Mouse (Mus musculus): ENCODE measurements around the gene Fgfr2. TPM values are rescaled to one million over a fixed set of nuclear protein-coding genes. Genes with fewer than 3 reads are reported as not detected.

The Fgfr2 gene
- total RNA-seq, 2 experiments from 2014 or later = 0.26 to 0.51 TPM

DNA sequence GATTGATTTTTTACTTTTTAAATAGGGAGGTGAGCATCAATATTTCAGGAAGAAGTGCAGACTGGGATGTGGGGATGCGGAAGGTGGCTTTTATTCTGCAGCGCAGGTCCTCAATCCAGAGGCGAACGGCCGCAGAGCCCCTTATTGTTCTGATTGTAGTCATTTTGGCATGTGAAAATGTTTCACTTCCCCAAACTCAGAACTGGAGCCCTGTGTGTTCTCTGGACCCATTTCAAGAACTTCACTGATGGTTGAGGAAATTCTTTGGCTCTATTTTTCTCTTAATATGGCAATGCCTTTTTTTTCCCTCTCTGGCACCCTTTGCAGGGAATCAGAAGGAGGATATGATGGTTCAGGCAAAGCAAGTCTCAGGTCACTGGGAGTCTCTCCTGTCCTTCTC, 2154.1 kb downstream of the Fgfr2 start:
- peak; percentile 33; the same call in 1 of the 2 replicates for ATAC-seq (ENCODE audit: poor library complexity, severe bottlenecking)

DNA sequence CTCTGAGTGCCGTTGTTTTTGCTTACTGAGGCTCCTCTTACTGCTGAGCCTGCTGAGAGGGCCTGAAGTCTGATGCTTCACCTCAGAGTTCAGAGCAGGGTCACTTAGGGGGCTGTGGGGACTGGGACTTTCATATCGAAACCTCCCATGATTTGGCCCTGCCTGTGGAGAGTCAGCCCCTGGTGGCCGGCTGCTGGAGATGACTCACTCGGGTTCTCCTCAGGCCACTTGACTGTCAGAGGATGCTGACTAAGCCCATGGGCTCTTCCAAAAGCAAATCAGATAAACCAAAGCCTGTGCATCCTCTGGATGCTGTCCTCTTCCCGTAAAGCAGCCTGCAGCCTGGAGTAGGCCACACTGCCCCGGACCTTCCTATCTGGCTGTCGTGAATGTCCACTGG, 2154.6 kb downstream of the Fgfr2 start:
- no peak for ATAC-seq (ENCODE audit: poor library complexity, severe bottlenecking)

DNA sequence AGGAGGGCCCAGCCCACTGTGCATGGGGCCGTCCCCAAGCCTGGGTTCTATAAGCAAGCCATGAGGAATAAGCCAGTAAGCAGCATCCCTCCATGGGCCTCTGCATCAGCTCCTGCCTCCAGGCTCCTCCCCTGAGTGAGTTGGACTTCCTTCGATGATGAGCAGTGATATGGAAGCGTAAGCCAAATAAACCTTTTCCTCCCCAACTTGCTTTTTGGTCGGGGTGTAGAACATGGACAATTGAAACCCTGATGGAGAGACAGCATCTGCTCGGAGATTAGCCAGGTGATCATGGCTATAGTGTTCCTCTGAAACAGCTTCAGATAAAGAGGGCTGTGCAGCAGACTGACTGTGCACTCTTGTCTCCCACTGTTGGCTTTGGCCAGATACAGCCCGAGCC, 2155.2 kb downstream of the Fgfr2 start:
- ATAC-seq (ENCODE audit: poor library complexity, severe bottlenecking) = no peak

DNA sequence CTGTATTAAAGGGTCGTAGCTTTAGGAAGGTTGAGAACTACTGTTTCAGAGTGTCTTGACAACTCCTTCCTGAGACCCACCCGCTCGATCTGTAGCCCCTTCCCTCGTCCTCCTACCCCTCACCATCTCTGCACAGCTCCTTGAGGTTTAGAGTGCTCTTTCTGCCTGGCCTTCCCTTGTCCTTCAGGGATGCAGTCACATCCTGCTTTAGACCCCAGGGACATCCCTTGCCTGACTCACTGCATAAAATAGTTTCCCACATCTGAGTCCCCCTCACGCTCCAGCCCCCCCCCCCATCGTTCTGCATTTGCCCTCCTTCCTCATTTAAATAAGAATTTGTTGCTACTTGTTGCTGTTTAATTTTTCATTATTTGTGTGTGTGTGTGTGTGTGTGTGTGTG, 2156.3 kb downstream of the Fgfr2 start:
- ATAC-seq (ENCODE audit: poor library complexity, severe bottlenecking) = no peak

DNA sequence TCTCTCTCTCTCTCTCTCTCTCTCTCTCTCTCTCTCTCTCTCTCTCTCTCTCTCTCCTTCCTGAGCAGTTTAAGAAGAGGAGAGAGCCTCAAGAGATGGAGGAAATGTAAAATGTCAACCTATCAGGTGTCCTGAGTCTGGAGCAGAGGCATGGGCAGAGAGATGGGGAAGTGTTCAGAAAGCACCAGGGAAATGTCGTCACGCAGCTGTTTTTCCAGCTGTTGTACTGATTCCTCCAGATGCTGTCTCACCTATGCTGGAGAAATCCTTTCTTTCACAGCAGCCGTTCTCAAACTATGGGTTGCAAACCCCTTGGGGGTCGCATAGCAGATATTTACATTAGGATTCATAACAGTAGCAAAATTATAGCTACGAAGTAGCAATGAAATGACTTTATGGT, 2156.7 kb downstream of the Fgfr2 start:
- ATAC-seq (ENCODE audit: poor library complexity, severe bottlenecking) = no peak

DNA sequence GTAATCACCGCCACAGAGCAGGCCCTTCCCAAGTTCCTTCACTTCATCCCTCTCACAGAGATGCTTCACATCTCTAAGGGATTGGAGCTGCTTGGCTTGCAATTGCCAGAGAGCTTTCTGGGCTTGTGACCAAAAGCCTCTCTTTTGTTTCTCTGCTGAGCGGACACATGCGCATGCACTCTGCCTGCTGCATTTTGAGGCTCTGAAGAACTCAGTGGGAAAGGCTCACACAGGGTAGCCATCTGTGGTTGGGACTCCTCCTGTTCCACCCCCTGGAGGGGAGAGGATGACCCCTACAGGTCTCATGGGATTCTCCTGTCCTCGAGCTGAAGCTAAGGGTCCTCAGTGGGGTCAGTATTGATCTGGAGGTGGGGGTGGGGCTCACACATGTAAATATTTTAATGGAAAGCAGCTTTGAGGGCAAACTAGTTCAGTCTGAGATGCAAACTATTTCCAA, 2157.2 kb downstream of the Fgfr2 start:
- ATAC-seq (ENCODE audit: poor library complexity, severe bottlenecking) = no peak

DNA sequence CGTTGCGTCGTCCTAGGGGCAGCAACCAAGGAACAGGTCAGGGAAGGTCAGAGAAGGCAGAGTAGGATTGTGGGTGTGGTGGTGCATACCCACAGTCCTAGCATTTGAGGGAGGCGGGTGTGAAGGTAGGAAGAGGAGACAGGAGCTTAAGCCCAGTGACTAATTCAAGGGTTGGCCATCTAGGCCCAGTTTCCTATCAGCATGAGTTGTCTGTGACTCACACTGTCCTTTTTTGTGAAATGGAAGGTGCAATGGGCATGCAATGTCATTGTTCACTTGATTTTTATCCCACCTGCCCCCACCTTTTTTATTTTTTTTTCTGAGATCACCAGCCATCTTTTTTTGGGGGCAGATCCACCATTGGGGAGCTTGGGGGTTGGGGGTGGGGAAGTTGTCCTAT, 2157.8 kb downstream of the Fgfr2 start:
- ATAC-seq (ENCODE audit: poor library complexity, severe bottlenecking) = no peak

DNA sequence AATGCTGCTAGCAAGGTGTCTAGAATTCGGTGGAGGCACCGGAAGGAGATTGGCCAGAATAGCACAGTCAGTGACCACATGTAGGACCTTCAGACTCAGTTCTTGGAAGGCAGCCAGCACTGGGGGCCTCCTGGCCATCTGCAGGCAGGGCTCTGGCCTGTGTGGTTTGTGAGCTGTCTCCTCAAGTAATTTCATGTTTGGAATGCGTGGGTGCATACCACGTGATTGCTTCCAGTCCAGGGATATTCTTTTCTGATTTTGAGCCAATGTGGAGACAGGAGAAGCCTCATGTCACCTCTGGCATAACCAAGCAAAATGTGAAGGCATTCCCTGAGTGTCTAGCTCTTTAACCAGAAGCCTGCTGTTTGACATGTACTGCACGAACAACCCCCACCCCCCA, 2158.5 kb downstream of the Fgfr2 start:
- ATAC-seq (ENCODE audit: poor library complexity, severe bottlenecking) = no peak

DNA sequence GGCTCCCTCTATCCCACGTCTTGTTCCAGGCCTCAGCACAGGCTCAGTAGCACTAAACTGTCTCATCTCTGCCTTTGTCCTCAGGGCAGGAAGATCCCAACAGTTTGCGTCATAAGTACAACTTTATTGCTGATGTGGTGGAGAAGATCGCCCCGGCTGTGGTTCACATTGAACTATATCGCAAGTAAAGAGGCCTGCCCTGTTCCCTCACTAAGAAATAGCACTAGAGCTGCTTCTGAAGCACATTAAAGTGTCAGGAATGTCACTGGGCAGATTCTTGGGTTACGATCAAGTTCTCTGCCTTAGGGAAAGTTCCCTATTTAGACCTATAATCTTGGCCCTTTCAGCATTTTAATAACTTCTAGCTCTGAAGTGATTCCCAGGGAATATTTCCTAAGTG, 2161.7 kb downstream of the Fgfr2 start:
- ATAC-seq (ENCODE audit: poor library complexity, severe bottlenecking) = no peak

DNA sequence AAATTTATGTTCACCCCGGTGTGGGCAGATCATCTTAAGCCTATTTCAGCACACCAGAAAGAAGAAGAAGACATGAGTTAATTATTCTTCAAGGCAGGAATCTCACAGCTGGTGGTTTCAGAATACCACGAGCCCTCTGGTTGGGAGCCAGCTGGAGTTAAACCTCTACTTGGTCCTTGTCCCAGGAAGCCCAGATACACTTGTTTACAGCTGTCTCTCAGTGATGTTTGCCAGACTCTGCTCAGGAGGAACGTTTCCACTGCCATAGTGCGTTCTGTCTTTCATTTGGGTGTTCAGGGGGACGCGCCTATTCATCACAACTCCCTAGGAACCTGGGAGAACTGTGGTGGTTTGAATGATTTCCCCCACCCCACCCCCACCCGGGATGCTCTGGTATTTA, 2163.3 kb downstream of the Fgfr2 start:
- ATAC-seq (ENCODE audit: poor library complexity, severe bottlenecking) = no peak

DNA sequence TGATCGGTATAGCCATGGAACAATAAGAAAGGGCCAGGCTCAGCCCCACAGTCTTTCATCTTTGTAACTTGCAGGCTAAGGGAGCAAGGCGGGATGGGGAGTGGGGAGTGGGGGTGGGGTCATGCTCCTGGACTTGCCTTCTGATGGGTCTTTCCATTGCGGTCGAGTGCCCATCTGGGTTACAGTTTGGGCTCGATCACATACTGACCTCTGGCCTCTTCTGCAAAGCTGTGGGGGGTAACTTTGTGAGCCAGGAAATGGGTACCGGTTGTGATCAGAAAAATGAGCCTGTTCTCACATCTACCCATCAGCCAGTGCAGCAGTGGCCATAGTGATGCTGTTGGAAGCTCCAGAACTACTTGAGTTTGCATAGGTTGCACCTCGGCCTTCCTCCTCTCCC, 2164.6 kb downstream of the Fgfr2 start:
- ATAC-seq (ENCODE audit: poor library complexity, severe bottlenecking) = no peak

DNA sequence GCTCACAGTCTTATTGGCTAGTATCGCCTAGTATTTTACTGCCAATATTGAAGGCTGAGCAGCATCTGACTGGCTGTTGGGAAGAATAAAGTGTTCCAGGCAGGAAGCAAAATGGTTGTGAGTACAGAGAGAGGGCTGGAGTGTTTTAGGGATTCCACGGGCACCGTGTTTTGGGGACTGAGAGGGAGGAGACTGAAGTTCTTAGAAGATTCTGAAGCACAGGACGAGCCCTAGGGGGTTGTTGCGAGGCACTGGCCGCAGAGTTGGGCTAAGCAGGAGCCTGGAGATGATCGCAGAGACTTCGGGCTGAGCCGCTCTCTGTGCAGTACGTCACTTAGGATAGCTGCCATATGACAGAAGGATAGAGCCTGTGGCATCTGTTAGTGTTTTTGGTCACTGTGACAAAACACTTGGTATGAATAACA, 2169.0 kb downstream of the Fgfr2 start:
- no peak for ATAC-seq (ENCODE audit: poor library complexity, severe bottlenecking)

DNA sequence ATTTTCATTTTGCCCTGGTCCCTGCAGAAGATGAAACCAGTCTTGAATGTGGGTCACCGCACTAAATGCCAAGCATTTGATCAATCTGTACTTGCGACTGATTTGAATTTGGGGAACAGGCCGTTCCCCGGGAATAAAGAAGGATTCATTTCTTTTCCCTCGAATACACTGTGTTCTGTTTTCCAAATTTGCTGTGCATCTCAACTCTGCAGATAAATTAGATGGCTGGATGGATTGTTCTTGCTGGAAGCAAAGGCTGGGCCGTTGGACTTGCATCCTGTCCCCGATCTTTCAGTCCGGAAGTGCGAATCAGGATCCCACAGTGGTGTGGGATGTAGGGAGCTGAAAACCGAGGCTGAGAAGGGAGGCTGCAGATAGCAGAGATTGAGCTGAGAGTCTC, 2169.8 kb downstream of the Fgfr2 start:
- ATAC-seq (ENCODE audit: poor library complexity, severe bottlenecking) = no peak

DNA sequence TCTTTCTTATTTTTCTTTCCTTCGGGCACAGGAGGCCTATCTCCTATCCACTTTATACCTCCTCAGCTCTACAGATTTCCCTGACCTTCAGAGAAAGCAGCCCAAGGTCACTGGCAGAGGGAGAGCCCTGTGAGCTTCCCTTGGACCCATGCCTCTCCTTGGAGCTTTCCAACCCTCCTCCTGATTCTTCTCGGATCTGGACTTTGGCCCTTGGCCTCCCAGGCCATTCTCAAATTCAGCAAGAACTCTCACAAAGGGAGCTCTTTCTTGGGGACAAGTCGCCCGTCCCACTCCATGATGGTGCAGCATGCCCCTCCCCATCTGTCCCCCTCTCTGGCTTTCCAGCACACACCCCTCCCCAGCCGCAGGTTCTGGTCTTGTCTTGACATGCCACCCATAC, 2172.1 kb downstream of the Fgfr2 start:
- ATAC-seq (ENCODE audit: poor library complexity, severe bottlenecking) = no peak

DNA sequence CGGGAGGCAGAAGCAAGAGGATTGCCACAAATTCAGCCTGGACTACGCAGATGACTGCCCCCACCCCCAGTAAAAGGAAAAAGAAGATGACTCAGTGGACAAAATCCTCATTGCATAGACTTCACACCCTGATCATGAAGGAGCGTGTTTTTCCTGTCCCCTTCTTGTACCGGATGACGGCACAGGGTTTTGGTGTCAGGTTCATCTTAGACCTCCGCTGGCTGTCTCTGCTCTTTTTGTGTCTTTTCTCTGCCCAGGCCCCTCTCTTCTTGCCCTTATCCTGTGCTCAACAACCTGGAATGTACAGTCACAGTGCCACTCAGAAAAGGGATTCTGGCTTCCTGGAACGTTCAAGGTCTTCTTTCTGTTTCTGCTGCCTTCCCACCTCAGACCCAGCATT, 2172.7 kb downstream of the Fgfr2 start:
- no peak for ATAC-seq (ENCODE audit: poor library complexity, severe bottlenecking)

DNA sequence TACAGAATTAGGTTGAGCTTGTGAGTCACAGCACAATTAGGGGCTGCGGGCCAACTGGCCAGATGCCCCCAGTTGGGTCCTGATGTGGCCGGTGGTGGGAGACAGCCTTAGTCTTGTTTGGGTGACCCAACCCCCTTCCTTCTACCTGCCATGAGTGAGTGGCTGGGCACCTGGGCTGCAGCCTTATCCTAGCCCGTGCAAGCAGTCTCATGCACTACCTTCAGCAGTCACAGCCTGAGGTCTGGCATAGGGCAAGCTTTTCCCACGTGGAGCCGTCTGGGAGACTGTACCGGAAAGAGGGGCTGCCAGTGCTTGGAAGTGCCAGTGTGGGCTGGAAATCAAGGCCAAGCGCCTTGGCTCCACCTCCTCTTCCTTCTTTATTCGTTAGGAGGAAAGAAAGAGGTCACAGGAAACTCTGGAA, 2173.8 kb downstream of the Fgfr2 start:
- ATAC-seq (ENCODE audit: poor library complexity, severe bottlenecking) = no peak

DNA sequence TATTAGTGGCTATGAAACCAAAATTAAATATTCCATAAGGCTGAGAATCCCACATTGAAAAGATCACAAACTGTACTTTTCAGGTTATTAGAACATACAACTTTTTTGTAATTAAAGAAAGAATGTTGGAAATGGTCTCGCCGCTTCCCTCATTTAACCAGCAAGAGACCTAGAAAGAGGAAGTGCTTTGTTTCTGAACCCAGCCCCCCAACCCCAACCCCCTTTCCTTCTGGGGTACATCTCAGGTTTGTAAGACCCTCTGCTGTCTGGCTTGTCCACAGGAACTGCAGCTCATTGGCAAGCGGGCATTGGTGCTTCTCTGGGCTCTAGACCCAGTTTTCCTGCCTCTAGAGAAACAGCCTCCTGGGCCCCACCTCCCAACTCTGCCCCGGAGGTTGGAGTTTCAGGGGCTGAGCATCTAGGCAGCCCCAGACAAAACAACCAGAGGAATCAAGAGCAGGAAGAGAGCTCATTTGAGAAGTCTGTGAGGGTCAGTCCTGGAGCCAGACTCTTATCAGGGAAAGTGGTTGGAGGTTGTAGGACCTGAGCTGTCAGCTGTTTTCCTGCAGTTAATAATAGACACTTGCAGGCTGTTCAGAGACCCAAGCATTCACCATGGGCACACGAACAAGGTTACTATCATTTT, 2174.5 kb downstream of the Fgfr2 start:
- ATAC-seq (ENCODE audit: poor library complexity, severe bottlenecking) = no peak

DNA sequence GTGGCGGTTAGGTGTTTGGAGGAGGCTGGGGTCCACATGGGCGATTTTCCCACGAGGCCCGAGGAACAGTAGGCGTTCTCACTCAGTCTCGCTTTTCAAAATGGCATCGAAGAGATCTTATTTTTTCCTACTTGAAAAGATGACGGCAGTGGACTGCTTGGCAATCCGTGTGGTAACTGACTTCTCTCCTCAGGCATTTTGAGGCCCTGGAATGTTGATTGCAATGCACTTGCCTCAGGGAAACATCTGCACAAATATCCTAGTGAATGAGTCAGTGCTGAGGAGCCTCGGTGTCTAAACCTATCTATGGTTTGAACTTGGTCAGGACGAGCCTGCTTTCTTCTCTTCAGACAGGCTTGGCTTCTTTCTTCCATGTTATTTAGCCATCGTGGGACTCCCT, 2176.8 kb downstream of the Fgfr2 start:
- no peak for ATAC-seq (ENCODE audit: poor library complexity, severe bottlenecking)

DNA sequence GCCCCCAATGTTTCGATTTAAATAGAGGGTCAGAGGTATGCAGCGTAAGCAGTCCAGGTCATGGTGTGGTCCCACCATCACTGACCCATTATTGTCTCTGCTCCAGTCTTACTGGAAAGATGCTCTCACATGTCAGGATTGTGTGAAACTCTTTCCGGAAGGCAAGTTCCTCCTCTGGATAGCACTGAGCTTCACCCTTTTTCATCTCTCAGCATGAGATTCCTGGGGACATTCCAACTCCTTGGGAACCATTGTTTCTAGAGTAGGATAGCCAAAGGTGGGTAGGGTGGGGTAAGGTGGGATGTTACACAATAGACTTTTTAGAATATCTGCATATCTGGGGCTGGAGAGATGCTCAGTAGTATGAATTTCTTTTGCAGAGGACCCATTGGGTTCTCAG, 2177.4 kb downstream of the Fgfr2 start:
- no peak for ATAC-seq (ENCODE audit: poor library complexity, severe bottlenecking)

DNA sequence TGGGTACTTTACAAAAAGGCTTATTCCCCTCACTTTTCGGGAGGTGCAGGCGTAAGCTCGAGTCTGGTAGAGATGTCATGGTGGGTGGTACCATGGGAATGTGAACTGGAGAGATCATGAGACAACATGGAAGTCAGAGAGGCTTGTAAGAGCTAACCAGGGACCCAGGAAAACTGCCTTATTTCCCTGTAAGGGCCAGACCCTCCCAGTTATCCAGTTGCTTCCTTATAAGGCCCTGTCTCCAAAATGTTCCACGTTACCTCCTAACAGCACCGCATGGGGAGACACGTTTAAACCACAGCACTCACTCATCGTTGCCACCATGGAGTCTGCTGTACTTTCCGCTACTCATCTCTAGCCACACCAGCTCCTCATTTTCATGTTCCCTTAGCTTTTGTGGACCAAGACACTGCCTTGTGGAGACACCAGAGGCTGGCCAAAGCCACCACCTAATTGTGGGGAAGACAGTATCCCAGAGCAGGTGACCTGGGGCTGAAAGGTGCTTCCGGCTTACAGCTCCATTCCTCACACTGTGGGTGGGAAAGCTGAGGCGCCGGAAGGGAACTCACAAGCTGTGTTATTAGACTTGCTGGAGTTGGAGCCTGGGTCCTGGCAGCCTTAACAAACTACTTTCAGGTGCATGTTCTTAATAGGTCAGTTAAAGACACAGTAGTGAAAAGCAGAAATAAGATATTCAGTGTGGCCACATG, 2178.2 kb downstream of the Fgfr2 start:
- ATAC-seq (ENCODE audit: poor library complexity, severe bottlenecking) = no peak

DNA sequence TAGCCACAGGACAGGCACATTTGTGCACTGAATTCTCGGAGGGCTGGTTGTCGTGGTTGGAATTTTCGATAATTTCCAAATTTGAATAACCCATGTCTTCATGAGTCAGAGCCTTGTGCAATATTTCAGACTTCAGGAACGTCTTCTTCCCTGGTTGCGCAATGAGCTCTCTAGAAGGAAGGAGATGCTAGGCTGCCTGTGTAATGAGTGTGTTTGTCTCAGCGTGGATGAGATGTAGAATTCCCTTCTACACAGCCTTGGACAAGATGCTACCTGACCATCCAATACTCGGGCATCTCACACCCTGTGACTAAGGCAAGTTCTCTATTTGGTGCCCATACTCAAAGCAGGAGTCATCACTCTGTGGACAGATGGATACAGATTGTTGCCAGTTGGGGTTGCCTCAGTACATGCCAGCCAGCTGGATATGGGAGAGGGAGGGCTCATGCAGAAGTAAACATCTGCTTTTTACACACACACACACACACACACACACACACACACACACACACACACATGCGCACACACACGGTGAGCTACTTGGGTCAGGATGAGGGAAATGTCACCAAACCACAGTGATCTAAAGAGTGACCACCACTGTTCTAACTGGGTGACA, 2179.8 kb downstream of the Fgfr2 start:
- ATAC-seq (ENCODE audit: poor library complexity, severe bottlenecking) = peak; percentile 87

DNA sequence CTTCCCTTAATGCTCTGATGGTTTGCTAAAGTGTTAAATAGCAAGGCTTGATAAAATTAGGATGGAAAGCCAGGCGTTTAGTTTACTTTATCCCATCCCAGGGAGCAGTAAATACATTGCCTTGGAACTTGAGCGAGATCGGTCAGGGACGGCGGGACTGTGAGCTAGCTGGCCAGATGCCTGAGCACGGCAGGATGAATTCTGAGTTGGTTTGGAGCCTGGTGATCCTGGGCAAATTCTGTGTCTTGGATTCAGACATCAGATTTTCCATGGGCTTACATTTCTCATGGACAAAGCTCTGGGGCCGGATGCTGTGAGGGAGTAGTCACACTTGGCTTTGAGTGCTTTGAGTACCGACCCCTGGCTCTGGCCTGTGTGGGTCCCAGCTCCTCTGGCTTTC, 2182.4 kb downstream of the Fgfr2 start:
- no peak for ATAC-seq (ENCODE audit: poor library complexity, severe bottlenecking)
